ENCODE assay signal across 8 mouse cellular contexts in the genomic region with DNA sequence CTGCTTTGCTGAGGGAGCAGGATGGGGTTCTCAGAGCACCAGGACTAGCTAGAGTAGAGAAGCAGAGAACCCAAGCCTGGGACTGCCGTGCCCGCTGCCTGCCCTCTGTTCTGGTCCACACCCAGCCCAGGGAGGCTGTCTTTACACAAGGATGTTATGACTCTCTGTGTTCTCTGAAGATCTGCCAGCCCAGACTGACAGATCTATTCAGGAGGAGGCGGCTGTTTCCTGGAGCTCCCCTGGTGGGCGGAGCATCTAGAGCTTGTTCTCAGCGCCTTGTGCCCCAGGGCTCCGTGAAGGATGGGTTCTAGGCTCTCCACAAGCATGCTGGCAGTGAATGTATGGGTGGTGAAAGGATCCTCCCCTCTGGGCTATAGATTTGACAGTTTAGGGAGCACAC. TPM values are rescaled to one million over a fixed set of nuclear protein-coding genes. Genes with fewer than 3 reads are reported as not detected.
A peak's percentile ranks its signal among the peaks of the same experiment; 100 is the strongest.
DNase-seq lines count a peak whose midpoint lies in the region; ATAC-seq lines count a peak whose summit lies in the region.

No protein-coding gene starts in this region.

- peak; percentile 97 for ATAC-seq in inflammation-experienced regulatory T-cells, adult 6 months
- no peak for ATAC-seq in erythroblast, adult 5-6 weeks (replicated peaks; ENCODE audit: low FRiP score, poor library complexity, severe bottlenecking)

- DNase-seq in cerebellum, postnatal 10 days = peak; percentile 40 to 51
- DNase-seq in cerebellum, adult 11 months = no peak
- peak; percentile 2 for DNase-seq in spleen, adult 12 weeks (ENCODE audit: low spot score)
- no peak for DNase-seq in spleen, adult 18-20 months
- peak; percentile 72 for DNase-seq in lung, postnatal 14 days
- DNase-seq in liver = no peak

RNA-seq across cellular contexts. Expression of a gene that starts 21.3 kb away (rescaled TPM):
- polyA plus RNA-seq in inflammation-experienced regulatory T-cells, adult 6 months (2017; shearing (Covaris generic)) = not detected
- total RNA-seq in erythroblast, adult 5-6 weeks (2015; ENCODE audit: low replicate concordance) = not detected in 2 replicates
- total RNA-seq in erythroblast, adult 5-6 weeks (2017; ENCODE audit: low replicate concordance) = not detected in 2 replicates

Comparison
In these comparisons a context has a peak if more than half of its experiments do, and no peak if none do; other contexts are left out.
1. DNase-seq: peak in cerebellum, postnatal 10 days (2 of 2), spleen, adult 12 weeks (single experiment) and lung, postnatal 14 days (single experiment); none in cerebellum, adult 11 months (single experiment), spleen, adult 18-20 months (0 of 2) and liver (single experiment).